8 mouse cellular contexts compared by ENCODE assay signal in genomic region chrX:106221058-106221457, GRCm38 (mm10). TPM values are rescaled to one million over a fixed set of nuclear protein-coding genes. Genes with fewer than 3 reads are reported as not detected.
DNase-seq lines count a peak whose midpoint lies in the region; ATAC-seq and TF ChIP-seq lines count a peak whose summit lies in the region.

Gene Taf9b, minus strand, starts transcription at chrX:106221158.

- no peak for TF ChIP-seq CTCF in embryonic fibroblast, embryonic 13.5 days (IDR thresholded peaks at IDR 0.05; ENCODE audit: borderline replicate concordance, insufficient read depth, low read length)
- no peak for TF ChIP-seq CTCF in intestine, postnatal 0 days (IDR thresholded peaks at IDR 0.05; ENCODE audit: low read depth)

- H3K27ac ChIP-seq in lung, embryonic 15.5 days: no peak within 1 kb of the TSS
- H3K27ac ChIP-seq in embryonic fibroblast, embryonic 13.5 days (ENCODE audit: insufficient read depth, low read length): no peak within 1 kb of the TSS
- no peak within 1 kb of the TSS for H3K27ac ChIP-seq in intestine, postnatal 0 days (ENCODE audit: low read depth, low read length)
- peak within 1 kb of the TSS; percentile 93 for H3K27ac ChIP-seq in midbrain, embryonic 14.5 days (replicated peaks; ENCODE audit: low read depth, low read length)

- 80% methylated on average over 25 of the region's 25 CpGs for WGBS in lung, embryonic 15.5 days
- WGBS in intestine, postnatal 0 days: 89% methylated on average over 25 of the region's 25 CpGs
- WGBS in midbrain, embryonic 14.5 days: 88% methylated on average over 25 of the region's 25 CpGs

- no peak for DNase-seq in lung, adult 18-20 months
- DNase-seq in midbrain, embryonic 14.5 days: no peak
- no peak for DNase-seq in gastrocnemius, postnatal 25 days
- no peak for DNase-seq in spleen, postnatal 10 days (ENCODE audit: low spot score in 2 of 2)

- peak within 1 kb of the TSS; percentile 61; the same call in 1 of the 2 replicates for H3K4me3 ChIP-seq in lung, embryonic 15.5 days
- H3K4me3 ChIP-seq in embryonic fibroblast, embryonic 13.5 days (ENCODE audit: insufficient read depth, low read length): peak within 1 kb of the TSS; percentile 70; the same call in 1 of the 2 replicates
- peak within 1 kb of the TSS; percentile 63; the same call in 1 of the 2 replicates for H3K4me3 ChIP-seq in intestine, postnatal 0 days (ENCODE audit: low read depth, low read length)
- H3K4me3 ChIP-seq in midbrain, embryonic 14.5 days (replicated peaks; ENCODE audit: low read depth, low read length): peak within 1 kb of the TSS; percentile 49

- no peaks in the 10 kb centered on the region for H3K4me1 ChIP-seq in lung, embryonic 15.5 days
- no peaks in the 10 kb centered on the region for H3K4me1 ChIP-seq in embryonic fibroblast, embryonic 13.5 days (ENCODE audit: control insufficient read depth, insufficient read depth, low read length)
- no peaks in the 10 kb centered on the region for H3K4me1 ChIP-seq in intestine, postnatal 0 days (replicated peaks; ENCODE audit: control insufficient read depth, insufficient read depth, low read length)
- H3K4me1 ChIP-seq in midbrain, embryonic 14.5 days (ENCODE audit: control insufficient read depth, insufficient read depth, low read length): no peaks in the 10 kb centered on the region

- H3K9me3 ChIP-seq in lung, embryonic 15.5 days: no peaks in the 10 kb centered on the region
- H3K9me3 ChIP-seq in intestine, postnatal 0 days (ENCODE audit: control insufficient read depth): no peaks in the 10 kb centered on the region
- H3K9me3 ChIP-seq in midbrain, embryonic 14.5 days (ENCODE audit: control insufficient read depth, low read length): no peaks in the 10 kb centered on the region

- H3K4me2 ChIP-seq in lung, embryonic 15.5 days: peak within 1 kb of the TSS; percentile 59
- H3K4me2 ChIP-seq in intestine, postnatal 0 days (replicated peaks; ENCODE audit: low read depth): peak within 1 kb of the TSS; percentile 66
- peak within 1 kb of the TSS; percentile 52 for H3K4me2 ChIP-seq in midbrain, embryonic 14.5 days (ENCODE audit: low read length)

- no peaks in the 10 kb centered on the region for H3K27me3 ChIP-seq in lung, embryonic 15.5 days
- H3K27me3 ChIP-seq in intestine, postnatal 0 days (replicated peaks; ENCODE audit: control insufficient read depth, insufficient read depth, low read length): no peaks in the 10 kb centered on the region
- no peaks in the 10 kb centered on the region for H3K27me3 ChIP-seq in midbrain, embryonic 14.5 days (ENCODE audit: control insufficient read depth, insufficient read depth, low read length)

- ATAC-seq in lung, embryonic 15.5 days (ENCODE audit: borderline replicate concordance, extremely low read depth, low FRiP score, low TSS enrichment): no peak
- no peak for ATAC-seq in intestine, postnatal 0 days
- ATAC-seq in midbrain, embryonic 14.5 days (ENCODE audit: low FRiP score, low TSS enrichment): no peak
- no peak for ATAC-seq in cerebellum, adult (ENCODE audit: insufficient number of reproducible peaks, low FRiP score, low TSS enrichment)

- H3K36me3 ChIP-seq in lung, embryonic 15.5 days: no peaks in the 10 kb centered on the region
- no peaks in the 10 kb centered on the region for H3K36me3 ChIP-seq in intestine, postnatal 0 days (ENCODE audit: control insufficient read depth, insufficient read depth)
- H3K36me3 ChIP-seq in midbrain, embryonic 14.5 days (ENCODE audit: control insufficient read depth, insufficient read depth, low read length): no peaks in the 10 kb centered on the region

- no peak within 1 kb of the TSS for H3K9ac ChIP-seq in lung, embryonic 15.5 days
- H3K9ac ChIP-seq in intestine, postnatal 0 days (ENCODE audit: low read depth, low read length): no peak within 1 kb of the TSS
- H3K9ac ChIP-seq in midbrain, embryonic 14.5 days (replicated peaks; ENCODE audit: low read length): no peak within 1 kb of the TSS

- TF ChIP-seq POLR2A in embryonic fibroblast, embryonic 13.5 days (IDR thresholded peaks at IDR 0.05; ENCODE audit: low read depth, low read length): no peak

RNA-seq across cellular contexts. Expression of gene Taf9b, which starts in this region (rescaled TPM):
- polyA plus RNA-seq in lung, embryonic 15.5 days (2015; fragmentation: Nextera tagmentation; extraction: Ambion mirVana): 11.4 and 12.6 TPM in 2 replicates
- 7.1 and 8.1 TPM in 2 replicates for polyA plus RNA-seq in embryonic fibroblast, embryonic 13.5 days (2011; ENCODE audit: insufficient read length, low read depth, missing spikeins)
- polyA plus RNA-seq in intestine, postnatal 0 days (2015; fragmentation: Nextera tagmentation; extraction: Ambion mirVana): 6.9 and 7.6 TPM in 2 replicates
- polyA plus RNA-seq in midbrain, embryonic 14.5 days (2014; fragmentation: Nextera tagmentation; extraction: Ambion mirVana): 15.0 and 18.2 TPM in 2 replicates
- 1 to 10 TPM; 4.4 to 5.4 TPM for total RNA-seq in gastrocnemius, postnatal 25 days (2021)
